Mouse (Mus musculus) left cerebral cortex, postnatal 14 days (tissue): ENCODE results near the gene 4930568D16Rik. TPM values are rescaled to one million over a fixed set of nuclear protein-coding genes. Genes with fewer than 3 reads are reported as not detected.

Source experiments
- DNase-seq, 2 experiments: peaks; one replicate each; pipeline ENCODE4 v3.0.0; 2021 to 2022; ENCODE audit warnings: low spot score in 2 of 2, mixed read lengths in 1 of 2
- intact Hi-C: fragments of 180-260 bp; cut with DNase I; formaldehyde crosslinking; loops from one replicate; pipeline ENCODE4 v1.15.1; 2025
- total RNA-seq, 2 experiments: library from RNA; stranded (reverse); gene quantifications; 2 replicates each; pipeline ENCODE4 v1.2.3; 2021

4930568D16Rik gene
- total RNA-seq, 2 experiments from 2014 or later, result not detected

DNA sequence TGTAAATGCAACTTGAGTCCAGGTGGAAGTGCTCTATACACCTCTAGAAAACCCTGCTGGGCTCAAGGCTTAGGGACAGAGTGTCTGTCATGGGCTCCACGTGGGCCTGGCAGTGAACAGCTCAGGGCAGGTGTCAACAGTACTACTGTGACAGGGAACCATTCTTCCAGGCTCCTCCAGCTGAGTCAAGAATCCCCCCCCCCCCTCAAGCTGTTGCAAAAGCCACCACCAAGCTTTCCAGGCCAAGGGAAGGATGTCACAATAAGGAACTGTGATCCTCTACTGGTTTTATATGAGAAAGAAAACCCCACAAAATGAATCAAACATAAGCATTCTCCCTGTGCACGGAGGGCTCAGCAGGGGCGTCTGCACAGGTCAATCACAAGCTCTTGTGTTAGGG lies 53.2 kb downstream of the 4930568D16Rik start:
- intact Hi-C loops, result no loop called here
- DNase-seq, result no peak

DNA sequence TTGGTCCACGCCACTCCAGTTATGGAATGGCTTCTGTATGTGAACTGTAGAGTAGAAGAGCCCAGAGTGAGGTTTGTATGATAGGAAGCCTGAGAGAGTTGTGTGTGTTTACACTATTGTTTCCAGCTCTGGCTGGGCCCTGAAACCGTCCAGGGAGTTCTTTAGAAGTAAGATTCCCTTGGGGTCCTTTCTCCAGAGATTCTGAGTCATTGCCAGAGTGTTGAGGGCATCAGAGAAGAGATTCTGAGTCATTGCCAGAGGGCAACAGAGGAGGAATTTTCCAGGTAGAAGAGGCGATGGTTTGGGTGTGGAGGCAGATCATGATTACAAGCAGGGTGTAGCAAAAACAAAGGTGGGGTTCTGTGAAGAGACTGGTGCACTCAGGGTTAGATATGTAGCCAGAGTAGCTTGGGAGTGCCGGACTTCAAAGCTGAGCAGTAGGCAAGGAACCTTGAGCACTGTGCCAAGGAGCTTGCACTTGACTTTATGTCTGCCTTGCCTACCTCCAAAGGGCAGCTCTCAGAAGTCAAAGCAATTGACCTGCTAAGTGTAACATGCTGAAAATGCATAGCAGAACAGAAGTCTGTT lies 57.5 kb downstream of the 4930568D16Rik start:
- intact Hi-C loops, result no loop called here

DNA sequence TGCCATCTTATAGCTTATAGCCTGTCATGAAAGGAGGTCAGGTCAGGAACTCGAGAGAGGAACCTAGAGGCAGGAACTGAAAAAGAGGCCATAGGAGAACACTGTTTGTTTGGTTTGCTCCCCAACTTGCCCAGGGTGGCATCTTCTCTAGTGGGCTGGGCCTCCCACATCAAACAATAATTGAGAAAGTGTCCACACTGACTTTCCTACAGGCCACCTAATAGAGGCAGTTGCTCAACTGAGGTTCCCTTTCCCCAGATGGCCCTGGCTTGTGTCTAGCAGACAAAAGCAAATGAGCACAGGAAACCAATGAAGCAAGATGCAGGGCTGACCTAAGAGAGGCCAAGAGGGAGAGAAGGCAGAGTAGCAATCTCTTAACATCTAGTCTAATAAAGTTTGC lies 59.4 kb downstream of the 4930568D16Rik start:
- intact Hi-C loops, result no loop called here
- no peak for DNase-seq

More for the DNA sequence above, 57.5 kb downstream of the 4930568D16Rik start:
- DNase-seq, result no peak

Other genes with a start within 250 kb of the 4930568D16Rik start
- 100 to 1,000 TPM; 229 to 234 TPM for gene Rab14, start 166.6 kb downstream of the 4930568D16Rik start, total RNA-seq
- 10 to 100 TPM; 49.4 to 81.5 TPM for gene Gsn, start 111.3 kb downstream of the 4930568D16Rik start, total RNA-seq
- gene Stom, start 30.8 kb downstream of the 4930568D16Rik start, total RNA-seq, result 10 to 100 TPM in 1 of 2 experiments, 1 to 10 TPM in 1; 8.0 to 10.1 TPM
- gene 4930402F06Rik, start 29.4 kb upstream of the 4930568D16Rik start, total RNA-seq, result not detected
- 1 to 10 TPM; 2.9 to 3.5 TPM for gene Ggta1, start 95.5 kb upstream of the 4930568D16Rik start, total RNA-seq
- gene Dab2ip, start 190.5 kb upstream of the 4930568D16Rik start, total RNA-seq, result 100 to 1,000 TPM; 155 to 169 TPM